Mouse (Mus musculus): Measurements from ENCODE around the gene Rbms3.

Gene Rbms3

GRCm38 (mm10) chr9:117089409-117090147 is 540.1 kb downstream of the Rbms3 start:
- DNase-seq, result peak; percentile 87

GRCm38 (mm10) chr9:117088309-117088708 is 541.4 kb downstream of the Rbms3 start:
- no peak for DNase-seq

GRCm38 (mm10) chr9:117085706-117086105 is 544.0 kb downstream of the Rbms3 start:
- no peak for DNase-seq

DNA sequence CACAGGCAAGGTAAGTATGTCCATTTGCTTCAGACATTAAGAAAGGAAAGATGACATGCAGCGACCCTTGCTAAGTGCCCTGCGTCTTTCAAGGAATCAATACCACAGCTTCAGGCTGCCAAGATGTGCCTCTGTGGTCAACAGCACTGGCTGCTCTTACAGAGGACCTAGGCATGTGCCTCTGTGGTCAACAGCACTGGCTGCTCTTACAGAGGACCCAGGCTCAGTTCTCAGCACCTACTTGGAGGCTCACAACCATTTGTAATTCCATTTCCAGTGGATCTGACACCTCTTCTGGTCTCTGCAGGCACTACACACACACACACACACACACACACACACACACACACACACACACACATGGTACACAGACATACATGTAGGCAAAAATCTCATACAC is 545.2 kb downstream of the Rbms3 start:
- no peak for DNase-seq

- no peak for DNase-seq
Measured at GRCm38 (mm10) chr9:117079471-117079870, 550.2 kb downstream of the Rbms3 start.

DNA sequence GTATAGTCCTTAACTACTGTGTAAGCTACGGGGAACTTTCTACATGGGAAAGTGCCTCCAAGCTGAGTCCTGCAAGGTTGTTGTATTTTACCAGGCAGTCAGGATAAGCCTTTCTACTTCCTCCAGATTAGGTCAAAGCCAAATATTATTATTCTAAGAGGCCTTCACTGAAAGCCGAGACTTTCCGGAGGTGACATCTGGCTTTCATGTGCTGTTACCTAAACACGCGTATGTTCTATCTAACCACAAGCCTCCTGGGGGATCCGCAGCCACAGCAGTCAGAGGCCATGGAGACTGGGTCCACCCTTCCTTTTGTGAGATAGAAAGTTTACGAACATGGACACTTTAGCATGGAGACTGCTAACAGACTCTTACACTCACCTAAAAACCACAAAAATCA is 552.2 kb downstream of the Rbms3 start:
- DNase-seq, result no peak

- DNase-seq, result no peak
Measured at GRCm38 (mm10) chr9:117076785-117077184, 552.9 kb downstream of the Rbms3 start.

DNA sequence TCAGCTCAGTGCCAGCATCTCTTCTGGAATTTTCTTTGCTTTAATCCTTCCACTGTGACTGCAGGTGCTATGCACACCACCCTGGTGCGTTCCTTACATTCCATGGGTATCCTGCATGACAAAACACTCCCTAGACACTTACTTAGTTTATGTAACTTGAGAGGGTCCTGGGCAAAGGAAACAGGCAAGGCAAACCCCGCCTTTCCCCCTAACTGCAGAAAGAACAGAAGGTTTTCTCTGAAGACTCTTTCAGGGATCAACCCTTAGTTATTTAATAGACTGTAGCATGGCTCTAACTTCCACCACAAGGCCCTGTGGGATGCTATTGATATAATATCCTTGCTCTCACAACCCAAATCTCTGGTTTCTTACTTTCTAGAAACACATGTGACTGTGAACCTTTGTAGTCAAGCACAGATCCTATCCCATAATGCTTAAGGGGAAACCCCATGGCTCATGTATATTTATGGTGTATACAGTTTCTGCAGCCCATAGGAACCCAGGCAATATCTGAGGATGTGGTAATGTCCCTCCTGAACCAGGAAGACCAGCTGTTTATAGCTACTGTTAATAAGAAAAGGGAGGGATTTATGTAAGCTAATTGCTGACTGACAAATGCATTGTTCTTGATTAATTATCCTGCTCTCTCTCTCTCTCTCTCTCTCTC is 557.1 kb downstream of the Rbms3 start:
- DNase-seq, result peak; percentile 26

GRCm38 (mm10) chr9:117070616-117071015 is 559.1 kb downstream of the Rbms3 start:
- DNase-seq, result no peak

DNA sequence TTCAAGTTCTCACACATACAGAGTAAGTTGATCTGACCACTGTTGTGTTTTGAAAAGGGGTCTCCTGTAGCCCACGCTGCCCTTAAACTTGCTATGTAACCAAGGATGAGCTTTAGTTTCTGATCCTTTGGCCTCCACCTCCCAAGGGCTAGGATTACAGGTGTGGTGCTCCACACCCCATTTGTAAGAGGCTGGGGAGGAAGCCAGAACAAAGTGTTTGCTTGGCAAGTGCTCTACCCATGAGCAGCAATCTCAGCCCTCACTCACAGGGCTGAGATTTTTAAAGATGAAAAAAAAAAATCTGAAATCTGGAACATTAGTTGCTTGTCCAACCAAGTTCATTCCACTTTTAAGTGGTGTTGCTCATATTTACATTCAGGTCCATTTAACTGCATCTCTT is 560.5 kb downstream of the Rbms3 start:
- DNase-seq, result no peak

GRCm38 (mm10) chr9:117067703-117068419 is 561.9 kb downstream of the Rbms3 start:
- peak; percentile 67 for DNase-seq

- DNase-seq, result no peak
Measured at GRCm38 (mm10) chr9:117066502-117066901, 563.2 kb downstream of the Rbms3 start.

GRCm38 (mm10) chr9:117065601-117066000 is 564.1 kb downstream of the Rbms3 start:
- DNase-seq, result no peak

DNA sequence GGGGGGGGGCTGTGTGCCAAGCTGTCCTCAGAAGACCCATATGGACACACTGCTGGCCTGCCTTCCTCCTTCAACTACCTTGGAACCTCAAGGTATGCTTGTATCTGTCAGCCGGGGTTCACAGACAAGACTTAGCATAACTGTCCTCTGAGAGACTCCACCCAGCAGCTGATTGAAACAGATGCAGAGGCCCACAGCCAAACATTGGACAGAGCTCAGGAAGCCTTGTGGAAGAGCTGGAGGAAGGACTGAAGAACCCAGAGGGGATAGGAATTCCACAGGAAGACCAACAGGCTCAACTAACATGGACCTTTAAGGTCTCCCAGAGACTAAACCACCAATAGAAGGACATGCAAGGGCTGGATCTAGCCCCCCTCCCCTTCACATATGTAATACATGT is 570.1 kb downstream of the Rbms3 start:
- DNase-seq, result no peak

DNA sequence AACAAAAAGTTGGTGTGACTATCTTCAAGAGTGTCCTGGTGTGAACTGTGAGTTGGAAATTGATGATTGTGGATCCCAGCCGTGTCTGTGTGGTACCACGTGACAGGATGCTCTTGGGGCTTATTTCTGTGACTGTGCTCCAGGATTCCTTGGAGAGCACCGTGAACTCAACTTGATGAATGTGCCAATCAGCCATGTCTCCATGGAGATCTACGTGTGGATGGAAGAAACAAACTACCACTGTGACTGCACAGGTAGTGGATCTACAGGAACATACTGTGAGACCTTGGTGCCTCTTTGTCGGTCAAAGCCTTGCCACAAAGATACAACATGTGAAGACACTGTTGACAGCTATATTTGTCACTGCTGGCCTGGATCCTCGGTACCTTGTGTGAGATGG is 570.6 kb downstream of the Rbms3 start:
- no peak for DNase-seq

DNA sequence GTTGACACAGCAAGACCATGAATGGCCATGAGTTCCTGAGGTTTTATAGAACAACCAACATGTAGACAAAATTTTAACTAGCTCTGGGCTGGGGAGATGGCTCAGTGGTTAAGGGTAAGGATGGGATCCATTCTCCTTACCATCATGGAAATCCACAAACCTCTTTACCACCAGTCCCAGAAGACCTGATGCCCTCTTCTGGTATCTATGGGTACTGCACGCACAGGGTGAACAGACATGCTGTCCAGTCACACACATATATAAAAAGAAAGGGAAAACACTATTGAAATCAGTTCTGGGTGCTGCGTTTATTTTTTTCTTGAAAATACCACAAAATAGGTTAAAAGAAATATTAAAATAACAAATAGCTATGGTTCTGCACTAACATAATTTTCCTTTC is 577.8 kb downstream of the Rbms3 start:
- no peak for DNase-seq

- DNase-seq, result no peak
Measured at GRCm38 (mm10) chr9:117048641-117049040, 581.1 kb downstream of the Rbms3 start.

GRCm38 (mm10) chr9:117041993-117042366 is 587.7 kb downstream of the Rbms3 start:
- DNase-seq, result no peak

- no peak for DNase-seq
Measured at GRCm38 (mm10) chr9:117041291-117041992, 588.3 kb downstream of the Rbms3 start.

DNA sequence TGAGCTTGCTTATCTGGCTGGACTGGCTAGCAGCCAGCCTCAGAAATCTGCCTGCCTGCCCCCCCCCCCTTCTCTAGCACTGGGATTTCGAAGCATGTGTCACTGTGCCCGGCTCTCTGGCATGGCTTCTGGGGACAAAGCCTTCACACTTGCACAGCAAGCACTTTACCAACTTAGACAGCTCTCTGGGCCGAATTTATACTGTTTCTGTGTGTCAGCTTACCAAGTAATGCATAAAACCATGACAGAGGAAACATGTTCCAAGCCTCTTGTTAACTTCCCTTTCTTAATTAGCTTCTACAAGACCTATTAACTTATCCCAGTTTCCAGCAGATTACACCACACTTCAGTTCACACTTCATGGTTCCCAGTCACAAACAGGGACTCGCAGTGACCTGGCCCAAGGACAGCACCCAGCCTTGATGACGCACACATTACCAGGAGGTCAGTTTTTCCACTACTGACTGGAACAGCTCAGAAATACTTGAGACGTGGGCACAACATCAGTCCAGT is 589.7 kb downstream of the Rbms3 start:
- peak; percentile 34 for DNase-seq

- DNase-seq, result no peak
Measured at GRCm38 (mm10) chr9:117032690-117033089, 597.0 kb downstream of the Rbms3 start.

- DNase-seq, result no peak
Measured at GRCm38 (mm10) chr9:117031237-117031636, 598.5 kb downstream of the Rbms3 start.

- DNase-seq, result peak; percentile 77
Measured at GRCm38 (mm10) chr9:117030837-117031236, 598.9 kb downstream of the Rbms3 start.
